Mouse (Mus musculus) layer of hippocampus, adult 9-11 months (tissue): ENCODE data around the gene Gm11937.

Source experiments
- DNase-seq: peaks from one replicate; pipeline ENCODE4 v3.0.0; 2022

Gm11937 gene

DNA sequence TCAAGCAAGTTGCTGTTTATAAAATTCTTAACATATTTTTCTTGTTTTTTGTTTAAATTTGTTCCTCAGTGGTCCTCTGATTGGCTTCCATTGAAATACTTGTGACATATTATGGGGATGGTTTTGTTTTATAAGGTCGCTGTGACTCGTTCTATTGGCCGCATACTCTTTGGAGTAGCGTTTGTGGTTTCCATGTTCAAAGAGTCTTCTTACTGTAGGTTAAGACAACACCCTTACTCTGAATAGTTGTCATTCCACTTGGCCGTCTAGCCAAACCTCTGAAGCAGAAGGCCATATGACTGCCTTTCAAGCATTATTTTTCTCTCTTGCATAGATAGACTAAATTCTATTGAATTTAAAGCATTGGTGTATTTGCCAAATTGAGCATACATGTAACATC, 28.9 kb downstream of the Gm11937 start:
- DNase-seq, result no peak

DNA sequence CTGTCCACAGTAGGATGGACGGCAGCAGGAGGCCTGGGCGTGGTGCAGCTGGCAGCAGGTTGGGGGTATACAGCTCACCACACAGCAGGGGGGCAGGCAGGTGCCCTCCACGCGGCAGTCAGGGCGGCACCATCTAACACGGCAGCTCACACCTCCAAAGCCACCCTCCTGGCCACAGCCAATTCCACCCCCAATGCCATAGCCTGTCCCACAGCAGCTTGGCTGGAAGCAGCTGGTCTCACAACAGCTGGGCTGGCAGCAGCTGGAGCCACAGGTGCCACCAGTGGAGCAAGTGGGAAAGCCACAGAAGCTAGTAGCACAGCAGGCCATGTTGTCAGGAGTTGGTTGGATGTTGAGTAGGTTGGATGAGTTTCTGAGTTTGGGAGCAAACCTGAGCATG, 29.4 kb downstream of the Gm11937 start, which contains the start of gene Krtap1-5:
Krtap1-5 (minus strand) TSS at position 381 of the 400 bp plus-strand sequence.
- no peak for DNase-seq

DNA sequence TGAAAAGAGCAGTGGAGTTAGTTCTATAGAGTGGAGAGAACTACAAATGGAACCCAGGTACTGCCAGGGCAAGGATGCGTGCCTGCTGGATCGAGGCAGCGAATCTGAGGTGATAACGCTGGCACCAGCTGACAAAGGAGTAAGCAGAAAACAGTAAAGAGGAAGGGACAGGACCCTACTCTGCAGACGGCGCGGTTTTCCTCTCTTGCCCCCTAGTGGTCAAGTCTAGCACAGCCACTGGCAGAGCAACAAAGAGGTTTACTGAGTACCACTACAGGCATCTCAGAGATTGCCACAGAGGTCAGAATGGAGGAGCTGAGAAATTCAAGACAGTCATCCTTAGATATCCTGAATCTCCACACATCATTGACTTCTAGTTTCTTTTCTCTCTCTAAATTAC, 35.9 kb downstream of the Gm11937 start:
- peak; percentile 40 for DNase-seq

DNA sequence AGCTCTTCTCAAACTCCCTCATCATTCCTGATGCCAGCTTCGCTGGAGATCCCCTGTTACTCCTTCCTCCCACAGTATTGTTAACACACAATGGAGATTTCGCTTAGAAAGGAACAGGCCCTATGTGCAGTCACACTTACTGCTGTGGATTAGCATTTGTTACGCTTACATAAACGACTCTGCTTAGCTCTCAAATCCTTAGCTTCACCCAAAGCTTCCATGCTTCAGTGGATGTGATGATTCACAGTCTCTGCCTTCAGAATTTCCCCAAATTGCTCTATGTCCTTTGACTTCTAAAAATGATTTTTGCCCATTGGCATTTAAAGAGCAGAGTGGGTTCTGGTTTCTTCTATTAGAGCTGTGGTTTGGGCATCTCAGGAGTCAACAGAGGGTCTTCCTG, 36.8 kb downstream of the Gm11937 start:
- no peak for DNase-seq

DNA sequence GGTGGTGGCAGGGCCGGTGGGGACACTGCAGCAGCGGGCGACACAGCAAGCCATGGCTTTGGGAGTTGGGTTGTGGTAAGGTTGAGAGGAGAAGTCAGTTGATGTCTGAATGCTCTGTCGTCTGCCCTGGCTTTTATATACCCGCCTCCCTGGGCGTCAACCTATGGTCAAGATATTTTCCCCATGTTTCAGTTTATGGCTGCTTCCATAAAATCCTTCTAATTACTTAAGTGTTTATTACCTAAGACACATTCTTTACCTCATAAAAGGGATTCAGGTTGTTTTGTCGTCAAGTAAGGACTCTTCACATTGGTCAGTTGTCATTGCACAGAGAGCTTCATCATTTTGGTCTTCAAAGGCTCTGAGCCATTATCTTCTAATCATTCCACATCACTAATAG, 43.5 kb downstream of the Gm11937 start, which contains the start of gene Krtap3-1:
Krtap3-1 (minus strand) TSS at position 101 of the 400 bp plus-strand sequence.
- DNase-seq, result no peak

DNA sequence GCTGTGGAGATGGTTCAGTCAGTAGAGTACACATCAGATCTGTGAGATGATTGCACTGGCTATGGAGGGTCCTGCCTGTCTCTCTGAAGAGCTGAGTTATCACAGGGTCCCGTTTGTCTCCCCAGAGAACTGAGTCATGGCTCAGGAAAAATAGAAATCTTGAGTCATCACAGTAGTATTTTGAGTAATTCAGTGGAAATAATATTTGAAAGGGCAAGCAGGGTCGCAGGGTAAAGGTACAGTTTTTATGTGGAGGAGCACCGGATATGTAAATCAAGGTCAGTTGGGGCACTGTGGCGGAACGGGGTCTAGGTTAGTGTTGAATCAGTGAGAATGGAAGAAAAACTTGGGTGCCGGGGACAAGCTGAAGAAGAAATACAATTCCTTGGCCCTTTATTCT, 47.4 kb downstream of the Gm11937 start:
- DNase-seq, result no peak
